Mouse (Mus musculus) layer of hippocampus, adult 8-10 months (tissue): ENCODE data around the gene Spata31d1a. TPM values are rescaled to one million over a fixed set of nuclear protein-coding genes. Genes with fewer than 3 reads are reported as not detected.
A peak's percentile ranks its signal among the peaks of the same experiment; 100 is the strongest.
"Not testable (repeated sequence)": the region's sequence is repeated elsewhere in the genome, so short reads cannot be mapped to it uniquely, and the experiment has no call there.

Experiments used
- DNase-seq, 2 experiments: peaks; one replicate each; pipeline ENCODE4 v3.0.0; 2022; ENCODE audit warnings: low spot score in 2 of 2
- total RNA-seq, 4 experiments: library from RNA; stranded (reverse); gene quantifications; 2 replicates each; pipeline ENCODE4 v1.2.4; 2022

Spata31d1a gene
- under 1 TPM; 0.18 to 0.47 (median 0.22) TPM for total RNA-seq

DNA sequence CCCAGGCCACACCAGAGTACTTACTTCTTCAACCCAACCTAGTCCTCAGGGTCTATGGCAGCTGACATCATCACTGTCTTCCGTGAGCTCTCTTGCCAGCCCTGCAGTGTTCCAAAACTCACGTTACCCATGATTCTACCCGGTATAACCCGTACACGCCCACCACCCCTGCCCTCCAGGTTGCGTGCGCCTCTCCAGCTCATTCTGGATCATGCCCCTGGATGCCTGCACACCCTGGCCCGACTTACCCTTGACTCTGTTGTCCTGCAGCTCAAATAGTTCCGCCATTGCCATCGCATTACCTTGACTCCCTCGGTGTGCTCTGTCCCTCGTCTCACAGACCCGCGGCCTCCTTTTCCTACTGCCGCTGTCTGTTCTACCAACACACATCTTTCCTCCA, at the start of gene Spata31d1a:
Gene Spata31d1a, minus strand, starts transcription at position 101 of the 400 bp plus-strand sequence.
- no peak for DNase-seq

- DNase-seq = no peak
Observed at GRCm38 (mm10) chr13:59756906-59757305, 46.8 kb upstream of the Spata31d1a start.

DNA sequence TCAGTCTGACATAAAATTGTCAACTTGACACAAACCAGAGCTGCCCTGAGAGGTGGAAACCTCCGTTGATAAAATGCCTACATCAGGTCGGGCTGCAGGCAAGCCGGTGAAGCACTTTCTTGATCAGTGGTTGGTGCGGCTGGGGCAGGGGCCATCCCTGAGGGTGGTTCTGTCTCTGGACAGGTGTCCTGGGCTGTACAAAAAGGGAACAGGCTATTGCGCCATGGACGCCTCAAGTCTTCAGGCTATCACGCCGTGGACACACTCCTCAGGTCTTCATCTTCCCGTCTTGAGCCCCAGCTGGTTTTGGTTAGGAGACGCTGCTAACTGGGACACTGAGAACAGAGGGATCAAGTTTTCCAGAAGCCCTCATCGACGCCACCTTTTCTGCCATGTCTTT, 40.2 kb upstream of the Spata31d1a start:
- no peak for DNase-seq

DNA sequence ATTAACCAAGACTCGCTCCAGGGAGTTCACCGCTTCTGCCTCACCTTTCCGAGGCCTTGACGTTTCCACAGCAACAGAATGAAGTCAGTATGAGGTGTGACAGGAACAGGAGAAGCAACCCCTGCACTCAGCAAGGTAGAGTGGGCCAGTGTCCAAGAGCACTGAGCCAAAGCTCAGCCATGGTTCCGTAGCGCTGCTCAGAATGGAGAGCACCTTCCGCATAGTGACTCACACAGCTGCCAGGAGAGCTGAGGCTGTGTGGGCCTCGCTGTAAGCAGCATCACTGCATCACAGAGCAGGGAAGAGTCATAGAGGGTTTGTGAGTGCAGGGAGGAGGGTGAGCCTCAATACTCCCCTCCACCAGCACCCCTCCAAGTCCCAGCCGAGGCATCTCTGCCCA, 36.6 kb upstream of the Spata31d1a start, which contains the start of gene 1700014D04Rik:
Gene 1700014D04Rik, minus strand, starts transcription at position 42 of the 400 bp plus-strand sequence.
- peak; percentile 40 to 51 for DNase-seq

DNA sequence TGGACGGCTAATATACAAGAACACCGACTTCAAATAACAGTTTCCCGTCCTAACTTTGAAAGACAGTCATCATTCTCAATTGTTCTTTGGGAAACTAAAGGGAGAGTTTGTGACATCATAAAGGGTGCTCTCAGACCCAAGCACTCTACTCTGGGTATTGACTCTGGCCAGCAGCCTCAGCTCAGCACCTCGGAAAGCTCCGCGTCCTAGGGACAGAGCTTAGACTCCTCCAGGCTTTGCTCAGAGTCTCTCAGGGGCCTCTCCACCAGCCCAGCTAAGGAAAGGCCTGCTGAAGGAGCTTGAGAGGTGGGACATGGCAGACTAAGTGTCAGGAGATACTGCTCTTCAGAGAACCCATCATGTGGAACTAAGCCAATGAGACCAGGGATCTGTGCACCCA, 36.0 kb upstream of the Spata31d1a start:
- no peak for DNase-seq

DNA sequence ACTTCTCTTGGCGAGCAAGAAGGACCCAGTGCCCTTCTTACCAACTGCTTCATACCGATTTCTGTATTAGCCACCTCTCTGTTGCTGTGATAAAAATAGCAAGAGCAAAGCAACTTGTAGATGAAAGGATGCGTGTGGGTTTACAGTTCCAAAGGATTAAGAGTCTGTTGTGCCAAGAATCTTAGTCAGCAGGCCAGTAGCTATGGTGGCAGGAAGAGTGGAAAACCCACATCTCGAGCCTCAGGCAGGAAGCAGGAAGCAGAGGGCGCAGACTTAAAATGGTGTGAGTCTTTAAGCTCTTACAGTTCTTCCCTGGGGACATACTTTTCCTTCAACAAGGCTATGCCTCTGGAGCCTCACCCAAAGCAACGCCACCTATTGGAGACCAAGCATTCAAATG, 35.3 kb upstream of the Spata31d1a start:
- DNase-seq = no peak

DNA sequence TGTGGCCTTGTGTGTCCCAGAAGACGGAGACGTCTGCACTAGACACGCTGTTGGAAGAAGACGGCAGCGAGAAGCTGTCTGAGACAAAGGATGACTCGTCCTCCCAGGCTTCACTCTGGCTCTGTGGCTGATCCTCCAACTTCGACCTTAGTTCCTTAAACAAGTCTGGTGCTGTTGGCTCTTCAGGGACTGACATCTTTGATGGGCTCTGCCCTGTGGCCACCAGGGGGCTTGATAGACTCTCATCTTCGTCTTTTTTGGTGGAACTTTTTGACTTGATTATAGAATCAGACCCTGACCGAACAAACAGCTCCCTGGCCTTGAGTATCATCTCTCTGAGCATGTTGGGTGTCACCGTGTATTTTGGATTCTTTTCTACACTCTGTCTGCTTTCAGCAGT, 31.6 kb upstream of the Spata31d1a start:
- no peak for DNase-seq

DNA sequence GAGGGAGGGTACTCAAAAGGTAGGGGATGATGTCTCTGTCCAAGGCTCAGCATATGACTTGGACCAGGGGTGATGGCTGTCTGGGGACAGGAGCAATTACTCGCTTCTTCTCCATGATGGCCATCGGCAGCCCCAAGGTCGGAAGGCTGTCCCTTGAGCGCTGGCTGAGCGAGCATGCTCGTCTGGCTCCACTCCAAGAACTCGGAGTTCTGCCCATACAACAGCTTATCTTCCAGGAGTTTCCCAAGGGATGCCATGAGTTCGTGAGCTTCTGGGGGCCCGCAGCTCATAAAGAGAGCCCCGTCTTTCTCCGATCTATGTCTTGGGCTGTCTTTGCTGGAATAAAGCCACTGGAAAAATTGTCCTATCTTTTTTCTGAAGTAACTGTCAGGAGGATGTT, 31.0 kb upstream of the Spata31d1a start:
- no peak for DNase-seq

DNA sequence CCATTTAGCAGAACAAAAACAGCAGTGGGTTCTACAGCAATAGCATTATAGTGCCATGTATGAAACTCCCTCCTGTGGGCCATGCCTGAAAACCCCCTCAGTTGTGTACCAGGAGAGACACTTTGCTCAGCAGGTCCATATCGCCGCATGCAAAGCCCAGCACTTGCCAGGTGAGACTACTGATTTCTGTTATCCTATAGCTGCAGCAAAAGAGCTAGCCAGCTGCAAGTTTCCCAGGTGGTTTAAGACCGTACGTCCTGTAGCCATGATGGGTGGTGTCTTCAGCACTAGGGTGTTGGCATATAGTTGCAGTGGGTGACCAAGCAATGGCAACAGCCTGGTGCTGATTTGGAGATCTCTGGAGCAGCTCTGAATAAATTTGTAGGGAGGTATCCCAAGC, 29.3 kb upstream of the Spata31d1a start:
- DNase-seq = no peak

GRCm38 (mm10) chr13:59738455-59738854, 28.3 kb upstream of the Spata31d1a start:
- DNase-seq = no peak

DNA sequence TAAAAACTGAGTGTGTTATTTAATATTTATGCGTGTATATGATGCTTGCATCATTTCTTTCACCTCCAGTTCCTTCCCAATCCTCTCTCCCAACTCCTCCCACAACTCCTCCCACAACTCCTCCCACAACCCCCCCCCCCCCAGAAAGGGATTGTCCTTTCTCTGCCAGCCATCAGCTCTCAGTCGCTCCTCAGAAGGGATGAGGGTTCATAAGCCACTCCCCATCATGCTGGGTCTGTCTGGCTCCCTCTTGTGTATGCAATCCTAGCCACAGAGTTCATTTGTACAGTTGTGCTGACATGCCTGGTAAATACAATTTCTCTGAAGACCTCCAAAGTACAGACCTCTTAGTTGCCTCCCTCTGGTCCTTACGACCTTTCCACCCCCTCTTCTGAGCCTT, 25.1 kb upstream of the Spata31d1a start:
- DNase-seq = no peak

DNA sequence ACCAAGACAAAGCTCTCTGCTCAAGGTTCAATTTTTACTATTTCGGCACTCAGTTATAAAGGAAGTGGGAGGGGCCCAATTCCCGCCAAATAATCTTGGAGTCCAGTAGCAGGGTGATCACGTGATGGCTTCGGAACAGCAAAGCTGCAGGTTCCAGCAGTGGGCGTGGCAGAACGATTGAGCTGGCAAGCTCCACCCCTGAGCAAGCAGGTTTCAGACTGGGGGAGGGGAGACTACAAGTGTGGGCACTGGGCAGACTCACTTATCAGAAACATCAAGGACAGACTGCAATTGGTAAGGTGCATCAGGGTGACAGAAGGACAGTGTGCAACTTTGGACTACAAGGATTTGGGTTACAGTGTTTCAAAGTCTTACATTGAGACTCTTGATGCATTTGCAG, 24.2 kb upstream of the Spata31d1a start:
- DNase-seq = not testable (repeated sequence)

DNA sequence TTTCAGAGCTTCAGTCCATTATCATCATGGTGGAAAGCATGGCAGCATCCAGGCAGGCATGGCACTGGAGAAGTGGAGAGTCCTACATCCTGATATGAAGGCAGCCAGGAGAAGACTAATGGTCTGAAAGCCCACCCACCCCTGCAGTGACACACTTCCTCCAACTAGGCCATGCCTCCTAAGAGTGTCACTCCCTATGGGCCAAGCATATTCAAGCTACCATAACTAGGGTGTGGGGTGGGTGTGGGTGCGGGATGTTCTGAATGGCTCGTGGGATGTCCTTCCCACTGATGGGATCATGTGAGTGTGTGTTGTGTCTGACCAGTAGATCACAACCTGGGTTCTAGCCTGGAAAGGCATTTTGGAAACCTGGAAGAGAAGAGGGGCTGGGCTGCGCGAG, 23.8 kb upstream of the Spata31d1a start:
- no peak for DNase-seq

- DNase-seq = no peak
Observed at GRCm38 (mm10) chr13:59731652-59732051, 21.5 kb upstream of the Spata31d1a start, which contains the start of gene Spata31d1d. Gene Spata31d1d, minus strand, starts transcription at chr13:59731752.

DNA sequence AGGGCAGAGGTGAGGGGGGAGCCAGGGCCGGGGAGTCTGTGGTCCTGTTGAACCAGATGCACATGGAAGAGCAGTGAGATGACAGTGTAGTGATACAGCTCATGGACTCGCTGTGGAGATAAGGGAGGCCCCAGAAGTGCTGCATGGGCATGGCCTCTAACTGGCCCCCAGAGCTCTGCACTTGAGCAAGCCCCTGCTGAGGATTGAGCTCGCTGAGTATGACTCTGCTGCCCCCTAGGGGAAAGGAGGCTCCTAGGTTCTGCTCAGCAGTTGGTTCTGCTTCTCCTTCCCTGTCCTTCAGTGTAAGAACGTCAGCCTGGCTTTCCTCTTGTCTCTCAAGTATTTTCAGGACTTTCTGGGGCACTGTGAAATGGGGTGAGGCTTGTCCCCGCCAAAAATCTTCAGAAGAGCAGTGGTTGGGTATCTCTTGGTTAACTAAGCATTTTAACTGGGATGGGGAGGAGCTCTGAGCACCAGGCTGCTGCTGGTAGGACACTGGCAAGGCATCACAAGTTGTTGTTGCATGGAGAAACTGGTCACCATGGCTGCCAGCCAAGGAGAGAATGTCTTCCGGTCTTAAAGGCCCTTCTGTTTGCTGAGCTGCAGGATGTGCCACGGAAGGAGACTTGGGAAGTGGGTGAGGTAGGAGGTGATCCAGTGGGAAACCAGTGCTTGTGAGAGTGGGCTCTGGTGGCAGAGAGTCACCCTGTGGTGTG, 18.4 kb upstream of the Spata31d1a start:
- peak; percentile 69 to 89 for DNase-seq

GRCm38 (mm10) chr13:59726139-59726867, 16.2 kb upstream of the Spata31d1a start:
- DNase-seq = no peak

- not testable (repeated sequence) for DNase-seq
Observed at GRCm38 (mm10) chr13:59722089-59722488, 12.0 kb upstream of the Spata31d1a start.

DNA sequence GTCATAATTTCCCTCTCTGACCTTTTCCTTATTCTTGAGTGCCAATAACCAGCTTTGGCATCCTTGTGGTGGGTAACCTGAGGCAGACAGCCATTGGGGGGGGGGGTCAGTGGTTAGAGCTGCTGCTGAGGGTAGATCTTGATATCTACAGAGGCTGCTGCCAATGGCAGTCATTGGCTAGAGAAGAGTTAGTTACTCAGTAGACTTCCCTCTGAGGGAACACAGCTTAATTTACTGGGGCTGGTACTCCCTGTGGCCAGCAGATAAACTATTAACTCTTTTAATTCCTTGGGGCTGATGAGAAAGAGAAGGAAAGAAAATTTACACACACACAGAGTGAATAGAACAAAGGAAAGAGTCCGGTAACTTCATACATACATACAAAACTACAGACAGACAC, 9.3 kb upstream of the Spata31d1a start:
- no peak for DNase-seq

- not testable (repeated sequence) for DNase-seq
Observed at GRCm38 (mm10) chr13:59718857-59719440, 8.8 kb upstream of the Spata31d1a start.

DNA sequence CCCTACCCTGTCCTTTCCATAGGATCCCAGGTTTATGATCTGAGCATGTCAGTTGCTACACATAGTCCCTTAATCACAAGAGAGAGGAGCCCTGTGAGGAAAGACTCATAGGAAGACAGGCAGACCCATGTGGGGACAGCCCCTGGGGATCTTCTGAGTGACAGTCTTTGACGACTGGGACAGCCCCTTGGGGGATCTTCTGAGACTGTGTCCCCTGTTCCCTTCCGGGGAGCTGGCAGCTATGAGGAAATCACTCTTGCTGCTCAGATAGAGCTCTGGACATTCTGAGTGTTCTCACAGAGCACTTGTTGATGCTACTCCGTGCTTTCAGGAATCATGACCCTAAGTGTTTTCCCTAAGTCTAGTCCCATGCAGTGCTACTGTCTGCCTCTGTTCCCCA, 3.6 kb upstream of the Spata31d1a start:
- no peak for DNase-seq

DNA sequence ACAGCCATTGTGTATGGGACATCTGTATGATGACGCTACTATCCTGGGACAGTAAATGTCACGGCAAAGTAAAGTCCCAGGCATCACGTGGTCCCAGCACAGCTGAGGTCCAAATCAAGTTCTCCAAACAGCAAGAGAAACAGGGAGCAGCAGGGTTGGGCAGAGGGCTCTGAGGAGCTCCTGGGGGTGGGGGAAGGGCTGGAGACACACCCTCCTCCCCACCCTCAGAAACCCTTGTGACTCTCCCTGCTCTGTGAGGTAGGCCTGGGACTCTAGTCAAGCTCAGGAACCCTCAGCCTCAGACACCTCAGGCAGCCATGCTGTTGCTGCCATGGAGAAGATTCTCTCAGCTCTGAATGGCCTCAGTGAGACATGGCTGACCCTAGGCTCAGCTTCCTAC, 1.9 kb upstream of the Spata31d1a start, which contains the start of gene Spata31d1b:
Gene Spata31d1b, plus strand, starts transcription at position 301 of the 400 bp plus-strand sequence.
- DNase-seq = not testable (repeated sequence)

DNA sequence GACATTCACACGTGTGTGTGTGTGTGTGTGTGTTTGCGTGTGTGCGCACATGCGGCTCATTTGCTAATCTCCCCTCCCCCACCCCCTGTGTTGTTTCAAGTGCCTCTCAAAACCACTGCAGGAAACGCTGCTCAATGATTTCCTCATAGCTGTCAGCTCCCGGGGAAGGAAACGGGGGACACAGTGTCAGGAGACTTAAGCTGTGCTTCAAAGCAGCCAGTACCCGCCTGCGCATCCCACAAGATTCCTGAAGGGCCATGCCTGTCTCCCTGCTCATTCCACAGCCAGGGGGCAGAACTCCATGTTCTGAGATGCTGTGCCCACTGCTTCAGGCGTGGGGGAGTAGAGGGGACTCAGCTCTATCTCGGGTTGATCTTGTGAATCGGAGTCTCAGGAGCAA, 5.6 kb downstream of the Spata31d1a start:
- DNase-seq = no peak
